Mouse (Mus musculus) MEL (cell line): ENCODE data around the gene Ggt5. TPM values are rescaled to one million over a fixed set of nuclear protein-coding genes. Genes with fewer than 3 reads are reported as not detected.

Source experiments
- DNase-seq: peaks from one replicate; pipeline ENCODE4 v3.0.0; 2011; ENCODE audit warnings: low read depth, low spot score
- H3K27ac ChIP-seq: 2 replicates; pipeline ENCODE4 v1.5.1; 2012; ENCODE audit warnings: low read depth, mild to moderate bottlenecking, control low read depth, low read length, moderate library complexity; ENCODE audit not compliant: control insufficient read depth
- H3K27me3 ChIP-seq, 2 experiments: fragments of 150-350 bp in 1 of 2; sonication (generic) in 1 of 2; 2 replicates each; pipeline ENCODE4 v1.6.1; 2012; ENCODE audit warnings: low read length in 2 of 2, mild to moderate bottlenecking in 2 of 2, improper control_type of control experiment in 1 of 2, moderate library complexity in 1 of 2; ENCODE audit not compliant: insufficient read depth in 2 of 2, control insufficient read depth in 1 of 2
- H3K36me3 ChIP-seq, 2 experiments: 2 replicates each; pipeline ENCODE4 v1.6.1; 2012 to 2014; ENCODE audit warnings: low read length in 2 of 2, improper control_type of control experiment in 1 of 2, inconsistent platforms in 1 of 2, mild to moderate bottlenecking in 1 of 2; ENCODE audit not compliant: insufficient read depth in 2 of 2, control insufficient read depth in 1 of 2
- H3K4me1 ChIP-seq, 2 experiments: fragments of 150-350 bp in 1 of 2; sonication (generic) in 1 of 2; 2 replicates each; pipeline ENCODE4 v1.6.1; 2012; ENCODE audit warnings: low read length in 2 of 2, improper control_type of control experiment in 1 of 2, mild to moderate bottlenecking in 1 of 2; ENCODE audit not compliant: insufficient read depth in 2 of 2, control insufficient read depth in 1 of 2
- H3K4me3 ChIP-seq, 2 experiments: fragments of 150-350 bp in 1 of 2; sonication (generic) in 1 of 2; 2 replicates each; pipeline ENCODE4 v1.5.1; 2012; ENCODE audit warnings: low read depth in 2 of 2, low read length in 2 of 2, mild to moderate bottlenecking in 2 of 2, moderate library complexity in 2 of 2, control low read depth in 1 of 2, improper control_type of control experiment in 1 of 2; ENCODE audit not compliant: control insufficient read depth in 1 of 2, insufficient read depth in 1 of 2
- H3K79me2 ChIP-seq: 2 replicates; pipeline ENCODE4 v1.6.1; 2012; ENCODE audit warnings: mild to moderate bottlenecking, low read length, moderate library complexity; ENCODE audit not compliant: control insufficient read depth, poor library complexity, insufficient read depth
- H3K9ac ChIP-seq: 2 replicates; pipeline ENCODE4 v1.6.1; 2012; ENCODE audit warnings: low read depth, mild to moderate bottlenecking, control low read depth, low read length, moderate library complexity; ENCODE audit not compliant: control insufficient read depth, poor library complexity, severe bottlenecking
- H3K9me3 ChIP-seq: fragments of 150-350 bp; sonication (generic); replicated peaks from 2 replicates; pipeline ENCODE4 v1.6.1; 2012; ENCODE audit warnings: mild to moderate bottlenecking, low read length, improper control_type of control experiment, moderate library complexity; ENCODE audit not compliant: insufficient read depth
- BHLHE40 ChIP-seq: IDR thresholded peaks from 2 replicates; pipeline ENCODE4 v1.6.1; 2012; ENCODE audit warnings: low read depth, mild to moderate bottlenecking, inconsistent platforms, low read length, improper control_type of control experiment, borderline replicate concordance
- CHD1 ChIP-seq: IDR thresholded peaks from 2 replicates; pipeline ENCODE4 v1.6.1; 2012; ENCODE audit warnings: low read depth, mild to moderate bottlenecking, inconsistent platforms, low read length, improper control_type of control experiment
- CHD2 ChIP-seq: IDR thresholded peaks from 2 replicates; pipeline ENCODE4 v1.6.1; 2011; ENCODE audit warnings: low read length, improper control_type of control experiment
- CTCF ChIP-seq, 3 experiments: IDR thresholded peaks in 2 of 3; conservative IDR thresholded peaks in 1 of 3; 2 replicates each; pipeline ENCODE4 v1.5.1; 2011 to 2012; ENCODE audit warnings: low read length in 3 of 3, low read depth in 2 of 3, mild to moderate bottlenecking in 2 of 3, improper control_type of control experiment in 1 of 3, inconsistent platforms in 1 of 3, mixed read lengths in 1 of 3, moderate library complexity in 1 of 3; ENCODE audit not compliant: control insufficient read depth in 1 of 3, insufficient read depth in 1 of 3, poor library complexity in 1 of 3, severe bottlenecking in 1 of 3
- E2F4 ChIP-seq: IDR thresholded peaks from 2 replicates; pipeline ENCODE4 v1.6.1; 2011; ENCODE audit warnings: low read depth, low read length, improper control_type of control experiment, borderline replicate concordance
- EP300 ChIP-seq, 2 experiments: IDR thresholded peaks; 2 replicates each; pipeline ENCODE4 v1.6.1; 2011; ENCODE audit warnings: improper control_type of control experiment in 2 of 2, low read length in 2 of 2, low read depth in 1 of 2, mild to moderate bottlenecking in 1 of 2
- GATA1 ChIP-seq: IDR thresholded peaks from 2 replicates; pipeline ENCODE4 v1.6.1; 2011; ENCODE audit warnings: low read depth, low read length, improper control_type of control experiment
- HCFC1 ChIP-seq: IDR thresholded peaks from 2 replicates; pipeline ENCODE4 v1.6.1; 2012; ENCODE audit warnings: low read depth, mild to moderate bottlenecking, inconsistent platforms, low read length, improper control_type of control experiment, moderate library complexity
- KAT2A ChIP-seq: conservative IDR thresholded peaks from 2 replicates; pipeline ENCODE4 v1.6.1; 2012; ENCODE audit warnings: low read depth, low read length, improper control_type of control experiment, inconsistent platforms
- MAZ ChIP-seq: IDR thresholded peaks from 2 replicates; pipeline ENCODE4 v1.6.1; 2012; ENCODE audit warnings: low read depth, mild to moderate bottlenecking, inconsistent platforms, low read length, improper control_type of control experiment
- MEF2A ChIP-seq: IDR thresholded peaks from 2 replicates; pipeline ENCODE4 v1.6.1; 2014; ENCODE audit warnings: low read depth, mild to moderate bottlenecking, inconsistent platforms, low read length, improper control_type of control experiment; ENCODE audit not compliant: poor library complexity, insufficient replicate concordance, severe bottlenecking; ENCODE audit errors: extremely low read depth
- MYB ChIP-seq: IDR thresholded peaks from 2 replicates; pipeline ENCODE4 v1.6.1; 2011; ENCODE audit warnings: mild to moderate bottlenecking, low read depth, low read length, improper control_type of control experiment
- MYC ChIP-seq: IDR thresholded peaks from 2 replicates; pipeline ENCODE4 v1.6.1; 2011; ENCODE audit warnings: low read depth, mild to moderate bottlenecking, low read length, improper control_type of control experiment, moderate library complexity
- NELFE ChIP-seq: IDR thresholded peaks from 2 replicates; pipeline ENCODE4 v1.6.1; 2011; ENCODE audit warnings: low read depth, low read length, improper control_type of control experiment
- POLR2AphosphoS5 ChIP-seq: IDR thresholded peaks from 2 replicates; pipeline ENCODE4 v1.6.1; 2012; ENCODE audit warnings: low read depth, borderline replicate concordance, mild to moderate bottlenecking, inconsistent platforms, low read length, moderate library complexity, mixed read lengths
- SMC3 ChIP-seq: IDR thresholded peaks from 2 replicates; pipeline ENCODE4 v1.6.1; 2011; ENCODE audit warnings: low read depth, low read length, improper control_type of control experiment
- TAL1 ChIP-seq: IDR thresholded peaks from 2 replicates; pipeline ENCODE4 v1.6.1; 2012; ENCODE audit warnings: mild to moderate bottlenecking, inconsistent platforms, low read length, moderate library complexity, mixed read lengths
- TCF12 ChIP-seq: IDR thresholded peaks from 2 replicates; pipeline ENCODE4 v1.6.1; 2014; ENCODE audit warnings: low read depth, mild to moderate bottlenecking, inconsistent platforms, low read length, improper control_type of control experiment, moderate library complexity
- UBTF ChIP-seq: IDR thresholded peaks from 2 replicates; pipeline ENCODE4 v1.6.1; 2012; ENCODE audit warnings: low read depth, mild to moderate bottlenecking, inconsistent platforms, low read length, improper control_type of control experiment, moderate library complexity, borderline replicate concordance; ENCODE audit not compliant: insufficient read depth
- USF1 ChIP-seq: IDR thresholded peaks from 2 replicates; pipeline ENCODE4 v1.6.1; 2014; ENCODE audit warnings: low read depth, mild to moderate bottlenecking, inconsistent platforms, low read length, improper control_type of control experiment, moderate library complexity
- USF2 ChIP-seq, 2 experiments: IDR thresholded peaks; 2 replicates each; pipeline ENCODE4 v1.6.1; 2011 to 2012; ENCODE audit warnings: improper control_type of control experiment in 2 of 2, low read length in 2 of 2, borderline replicate concordance in 1 of 2, inconsistent platforms in 1 of 2, low read depth in 1 of 2, mild to moderate bottlenecking in 1 of 2; ENCODE audit not compliant: insufficient read depth in 1 of 2
- ZKSCAN1 ChIP-seq: IDR thresholded peaks from 2 replicates; pipeline ENCODE4 v1.6.1; 2012; ENCODE audit warnings: low read depth, mild to moderate bottlenecking, inconsistent platforms, low read length, improper control_type of control experiment, moderate library complexity
- ZMIZ1 ChIP-seq: IDR thresholded peaks from 2 replicates; pipeline ENCODE4 v1.6.1; 2012; ENCODE audit warnings: low read depth, mild to moderate bottlenecking, inconsistent platforms, low read length, improper control_type of control experiment, moderate library complexity
- ZNF384 ChIP-seq: IDR thresholded peaks from 2 replicates; pipeline ENCODE4 v1.6.1; 2012; ENCODE audit warnings: low read depth, mild to moderate bottlenecking, inconsistent platforms, low read length, improper control_type of control experiment
- polyA plus RNA-seq, 2 experiments: library from polyadenylated mRNA; stranded (reverse) in 1 of 2; unstranded in 1 of 2; fragments of >175 nt in 1 of 2; fragments of >200 nt in 1 of 2; gene quantifications; 2 replicates each; pipeline versions ENCODE4 v1.2.1 to v1.2.4; 2012; ENCODE audit warnings: low replicate concordance in 2 of 2, low read depth in 1 of 2; ENCODE audit not compliant: insufficient read length in 2 of 2, insufficient read depth in 1 of 2, missing spikeins in 1 of 2
- total RNA-seq: library from RNA; depleted of rRNA; stranded (reverse); fragments of 300-350 nt; gene quantifications from 2 replicates; pipeline ENCODE4 v1.2.3, GENCODE M21; 2012

The Ggt5 gene
- total and polyA plus RNA-seq, 3 experiments, result 0.11 TPM; not detected in 2

DNA sequence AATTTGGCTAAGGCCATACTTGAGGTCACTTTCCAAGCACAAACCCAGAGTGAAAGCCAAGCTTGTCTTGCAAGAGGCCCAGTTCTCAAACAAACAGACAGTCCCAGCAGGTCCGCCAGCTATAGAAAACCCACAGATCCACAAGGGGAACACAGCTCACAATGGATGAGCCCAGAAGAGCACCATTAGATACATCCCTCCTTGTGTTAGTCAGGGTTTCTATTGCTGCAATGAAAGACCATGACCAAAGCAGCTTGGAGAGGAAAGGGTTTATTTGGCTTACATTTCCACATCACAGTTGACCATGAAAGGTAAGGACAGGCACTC, 2.6 kb upstream of the Ggt5 start:
- no peak overlapping the region for H3K4me3 ChIP-seq
- no peak for DNase-seq
- H3K27ac ChIP-seq, result no peak overlapping the region
- no peak for TF ChIP-seq MAZ
- no peak for TF ChIP-seq POLR2AphosphoS5
- TF ChIP-seq USF1, result no peak
- TF ChIP-seq MYB, result no peak
- TF ChIP-seq CTCF (IDR thresholded peaks at IDR 0.05 in 2 of 3, conservative IDR thresholded peaks at IDR 0.05 in 1 of 3; ENCODE audit: control insufficient read depth in 1 of 3, insufficient read depth in 1 of 3, low read depth in 2 of 3, low read length in 3 of 3, poor library complexity in 1 of 3, severe bottlenecking in 1 of 3), result no peak
- TF ChIP-seq GATA1, result no peak
- TF ChIP-seq SMC3, result no peak
- TF ChIP-seq TAL1, result no peak
- TF ChIP-seq NELFE, result no peak
- TF ChIP-seq ZKSCAN1, result no peak
- TF ChIP-seq, all 39 proteins: peak for 0
- H3K4me1 ChIP-seq, result peaks cover 2 to 13% of the 10 kb centered on the region in 2 experiments; a peak in 3 of 4 replicates
- H3K9me3 ChIP-seq, result no peaks in the 10 kb centered on the region
- H3K79me2 ChIP-seq, result no peaks in the 10 kb centered on the region
- no peak overlapping the region for H3K9ac ChIP-seq
- H3K36me3 ChIP-seq, result no peaks in the 10 kb centered on the region; a peak in 1 of 4 replicates
- H3K27me3 ChIP-seq, result peaks cover 3 to 4% of the 10 kb centered on the region in 2 experiments; a peak in 1 of 4 replicates

DNA sequence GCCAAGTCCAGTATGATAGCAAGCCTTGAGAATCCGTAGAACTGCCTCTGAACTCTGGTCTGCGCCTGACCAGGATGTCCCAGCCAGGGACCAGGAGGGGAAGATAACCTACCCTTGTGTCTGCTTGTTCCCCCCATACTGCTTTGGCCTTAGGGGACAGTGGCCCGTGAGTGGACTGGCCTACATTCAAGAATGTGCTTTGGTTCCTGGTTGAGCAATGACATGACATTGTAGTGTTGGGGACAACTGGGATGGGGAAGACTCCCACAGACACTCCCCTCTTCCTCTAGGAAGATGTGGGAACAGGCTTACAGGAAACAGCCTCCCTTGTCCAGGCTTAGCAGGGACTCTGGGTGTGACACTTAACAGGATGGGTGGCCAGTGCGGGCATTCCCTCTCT, 1.4 kb upstream of the Ggt5 start:
- Histone ChIP-seq H3K4me1 (peaks cover 8 to 25% of the 10 kb centered on the region in 2 experiments), H3K79me2 (no peaks in the 10 kb centered on the region), H3K36me3 (peaks cover 0 to 7% of the 10 kb centered on the region in 2 experiments; a peak in 2 of 4 replicates), H3K4me3 (no peak overlapping the region), H3K9me3 (no peaks in the 10 kb centered on the region), H3K27me3 (peaks cover 3 to 4% of the 10 kb centered on the region in 2 experiments; a peak in 1 of 4 replicates), H3K9ac (no peak overlapping the region), H3K27ac (no peak overlapping the region)
- TF ChIP-seq UBTF, result no peak
- TF ChIP-seq BHLHE40, result no peak
- no peak for TF ChIP-seq KAT2A
- no peak for TF ChIP-seq POLR2AphosphoS5
- no peak for TF ChIP-seq EP300 (IDR thresholded peaks at IDR 0.05; ENCODE audit: low read depth in 1 of 2, low read length in 2 of 2)
- no peak for TF ChIP-seq TCF12
- TF ChIP-seq ZKSCAN1, result no peak
- no peak for TF ChIP-seq TAL1
- no peak for TF ChIP-seq ZNF384
- no peak for TF ChIP-seq CHD1
- TF ChIP-seq MEF2A, result no peak
- no peak for TF ChIP-seq ZMIZ1
- TF ChIP-seq SMC3, result no peak
- no peak for TF ChIP-seq USF2 (IDR thresholded peaks at IDR 0.05; ENCODE audit: borderline replicate concordance in 1 of 2, insufficient read depth in 1 of 2, low read depth in 1 of 2, low read length in 2 of 2)
- no peak for TF ChIP-seq MAZ
- no peak for TF ChIP-seq MYC
- TF ChIP-seq E2F4, result no peak
- TF ChIP-seq CHD2, result no peak
- TF ChIP-seq NELFE, result no peak
- TF ChIP-seq HCFC1, result no peak
- no peak for DNase-seq
